Mouse (Mus musculus): ENCODE results near the gene Pdlim5.

Gene Pdlim5

GRCm38 (mm10) chr3:142394796-142395508, 544 bp downstream of the Pdlim5 start:
- no peak for DNase-seq (ENCODE audit: low read depth, low spot score)

DNA sequence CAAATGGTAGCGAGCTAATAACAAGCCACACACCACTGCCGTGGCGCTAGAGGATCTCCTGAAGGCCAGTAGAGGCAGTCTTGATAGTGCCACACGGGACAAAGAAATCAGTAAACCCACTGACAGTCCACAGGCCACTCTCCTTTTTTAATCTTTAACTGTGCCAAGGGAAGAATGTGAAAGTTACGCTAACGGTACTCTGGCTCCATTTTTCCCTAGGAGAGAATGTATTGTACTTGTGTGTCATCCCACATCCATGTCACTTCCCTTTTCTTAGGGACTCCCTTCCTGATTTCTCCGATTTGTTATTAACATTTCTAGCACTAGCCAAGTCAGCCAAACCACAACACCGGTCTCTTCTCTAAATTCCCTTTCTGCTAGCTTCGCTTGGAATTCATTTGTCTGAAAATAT, 1.5 kb downstream of the Pdlim5 start:
- DNase-seq (ENCODE audit: low read depth, low spot score) = no peak

DNA sequence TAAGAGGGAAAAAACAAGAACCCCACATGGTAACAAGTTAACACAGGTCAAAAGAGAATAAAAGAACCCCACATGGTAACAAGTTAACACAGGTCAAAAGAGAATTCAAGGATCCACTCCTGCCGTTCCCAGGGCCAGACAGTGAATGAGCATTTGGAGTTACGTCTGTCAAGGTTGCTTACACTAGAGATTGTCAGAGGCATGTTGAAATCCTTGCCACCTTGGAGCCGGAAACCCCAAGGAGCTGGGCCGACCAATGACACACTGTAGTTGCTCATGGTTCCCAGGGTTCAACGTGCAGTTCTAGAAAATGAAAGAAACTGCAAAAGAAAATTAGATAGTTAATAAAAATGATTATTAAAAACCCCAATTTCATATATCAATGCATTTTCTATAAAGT, 4.0 kb downstream of the Pdlim5 start:
- no peak for DNase-seq (ENCODE audit: low read depth, low spot score)

DNA sequence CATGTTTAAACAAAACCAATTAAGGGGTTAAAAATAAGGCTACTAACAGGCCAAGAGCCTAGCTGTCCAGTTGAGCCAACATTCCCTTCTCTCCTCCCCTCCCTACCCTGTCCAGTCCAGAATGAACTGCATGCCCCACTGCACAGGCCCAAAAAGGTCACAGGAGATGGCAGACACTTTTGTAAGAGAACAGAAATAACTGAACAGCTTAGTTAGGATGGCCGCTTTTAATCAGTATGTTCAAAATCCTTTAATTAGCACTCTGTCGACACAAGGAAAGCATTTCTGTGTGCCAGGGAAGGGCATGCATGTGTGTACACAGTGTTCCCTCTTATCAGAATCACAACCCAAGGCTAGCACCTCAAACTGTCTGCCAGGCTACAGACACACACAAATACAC, 5.2 kb downstream of the Pdlim5 start:
- no peak for DNase-seq (ENCODE audit: low read depth, low spot score)

DNA sequence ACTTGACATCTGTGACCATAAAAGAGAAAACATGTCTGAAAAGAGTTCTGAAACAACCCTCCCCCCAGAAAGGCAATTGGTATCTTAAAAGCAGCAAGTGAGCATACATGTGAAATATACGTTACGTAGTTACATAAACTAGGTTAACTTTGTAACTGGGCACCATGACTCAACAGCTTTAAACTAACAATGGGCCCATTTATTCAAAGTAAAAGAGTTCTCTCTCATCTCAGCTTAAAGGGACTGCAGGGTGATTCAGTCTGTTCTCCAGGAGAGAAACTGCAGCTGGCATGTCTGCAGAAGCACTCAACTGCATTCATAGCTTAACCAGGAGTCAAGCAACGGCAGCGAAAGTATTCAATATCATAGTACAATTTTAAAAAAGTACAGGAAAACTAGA, 7.3 kb downstream of the Pdlim5 start:
- DNase-seq (ENCODE audit: low read depth, low spot score) = no peak

DNA sequence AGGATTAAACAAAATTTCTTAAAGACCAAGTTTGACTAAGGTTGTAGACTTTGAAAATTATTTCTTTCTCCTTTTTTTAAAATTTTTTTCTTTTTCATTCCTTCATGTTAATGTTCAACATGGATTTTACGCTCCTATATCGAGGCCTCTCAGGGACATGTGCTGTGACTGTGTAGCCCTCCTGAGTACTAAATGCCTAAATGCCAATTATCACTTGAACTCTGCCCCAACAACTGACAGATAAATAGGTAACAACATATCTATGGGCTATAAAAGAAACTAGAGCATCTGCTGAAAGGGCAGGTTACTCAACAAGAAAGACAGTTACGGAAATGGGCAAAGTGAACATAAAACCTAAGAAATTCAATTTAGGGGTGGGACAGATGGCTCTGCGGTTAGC, 9.0 kb downstream of the Pdlim5 start:
- DNase-seq (ENCODE audit: low read depth, low spot score) = no peak

DNA sequence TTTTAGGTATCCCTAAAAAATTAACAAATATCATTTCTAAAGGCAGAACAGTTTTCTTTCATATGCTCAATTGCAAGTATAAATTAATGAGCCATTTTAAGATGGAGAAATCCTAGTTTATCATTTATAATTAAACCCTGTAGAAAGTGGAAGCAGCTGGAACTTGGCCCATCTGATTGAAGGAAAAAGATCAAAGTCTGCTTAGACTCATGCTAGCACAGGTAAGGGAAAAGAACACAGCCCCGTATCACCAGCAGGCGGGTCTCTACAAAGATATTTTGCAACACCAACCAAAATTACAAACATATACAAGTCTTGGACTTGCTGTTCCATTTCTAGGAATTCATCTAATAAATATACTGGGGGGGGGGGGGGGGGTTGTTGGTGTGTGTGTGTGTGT, 9.8 kb downstream of the Pdlim5 start:
- no peak for DNase-seq (ENCODE audit: low read depth, low spot score)

DNA sequence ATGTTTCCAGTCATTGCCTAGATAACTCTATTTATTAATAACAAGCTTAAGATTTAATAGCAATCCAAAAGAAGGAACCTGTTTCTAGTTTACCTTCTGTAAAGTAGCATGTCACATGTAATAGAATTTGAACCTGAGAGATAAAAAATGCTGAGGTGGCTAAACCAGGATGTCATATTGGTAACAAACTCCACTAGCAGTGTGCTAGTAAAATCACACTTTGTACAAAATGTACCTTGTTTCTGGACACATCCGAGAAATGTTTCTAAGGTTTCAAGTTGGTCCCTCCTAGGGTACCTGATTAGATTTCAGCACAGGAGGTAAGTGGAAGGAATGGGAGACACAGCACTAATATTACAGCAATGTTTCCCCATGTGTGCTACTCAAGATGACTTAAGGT, 18.9 kb downstream of the Pdlim5 start:
- no peak for DNase-seq (ENCODE audit: low read depth, low spot score)

DNA sequence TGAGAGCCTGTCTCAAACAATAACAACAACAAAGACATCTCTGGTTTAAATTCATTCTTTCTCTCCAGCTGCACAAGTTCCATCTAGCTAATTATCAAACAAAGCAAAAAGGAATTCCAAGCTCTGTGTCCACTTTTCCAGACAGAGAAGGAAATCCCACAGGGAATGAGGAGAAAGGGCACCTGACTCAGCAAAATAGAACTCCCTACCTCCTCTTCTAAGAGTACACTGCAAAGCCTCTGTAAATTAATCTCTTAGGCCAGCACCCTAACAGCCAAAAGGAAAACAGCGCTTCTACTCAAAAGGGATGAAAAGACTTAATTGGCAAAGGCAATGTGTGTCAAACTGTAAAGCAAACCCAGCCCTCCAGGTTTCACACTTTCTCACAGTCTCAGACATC, 20.4 kb downstream of the Pdlim5 start:
- no peak for DNase-seq (ENCODE audit: low read depth, low spot score)

GRCm38 (mm10) chr3:142372465-142373147, 22.9 kb downstream of the Pdlim5 start:
- DNase-seq (ENCODE audit: low read depth, low spot score) = no peak

DNA sequence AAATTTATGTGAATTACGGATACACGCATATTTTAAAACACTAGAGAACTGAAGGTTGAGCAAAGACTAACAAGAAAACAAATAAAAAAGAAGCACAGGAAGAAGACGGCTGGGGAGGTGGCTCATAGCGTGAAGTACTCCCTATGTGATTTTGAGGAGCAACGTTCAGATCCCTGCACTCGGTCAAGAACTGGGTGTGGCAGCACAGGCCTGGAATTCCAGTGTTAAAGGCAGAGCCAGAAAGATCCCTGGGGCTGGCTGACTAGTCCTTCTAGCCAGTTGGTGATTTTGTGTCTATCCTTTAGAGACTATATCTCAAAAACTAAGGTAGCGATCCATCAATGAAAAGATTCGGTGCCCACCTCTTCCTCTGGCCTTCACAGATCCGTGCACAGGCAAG, 27.1 kb downstream of the Pdlim5 start:
- no peak for DNase-seq (ENCODE audit: low read depth, low spot score)

DNA sequence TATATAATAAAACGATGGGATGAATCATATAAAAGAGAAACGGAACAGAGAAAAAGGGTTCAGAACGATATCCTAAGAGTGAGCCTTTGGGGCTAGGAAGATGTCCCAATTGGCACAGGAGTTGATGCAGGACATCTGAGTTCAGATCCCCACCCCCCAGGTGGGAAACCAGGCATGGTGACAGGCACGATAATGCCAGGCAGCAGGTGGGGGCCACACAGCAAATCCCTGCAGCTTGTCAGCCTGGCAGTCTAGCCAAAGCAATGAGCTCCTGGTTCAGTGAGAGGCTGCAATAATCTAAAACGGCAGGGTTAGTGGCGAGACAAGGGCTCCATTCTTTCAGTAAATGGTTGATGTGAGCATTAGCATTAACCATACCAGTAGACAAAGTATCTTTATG, 33.4 kb downstream of the Pdlim5 start:
- DNase-seq (ENCODE audit: low read depth, low spot score) = no peak

GRCm38 (mm10) chr3:142358951-142359350, 36.5 kb downstream of the Pdlim5 start:
- DNase-seq (ENCODE audit: low read depth, low spot score) = no peak

DNA sequence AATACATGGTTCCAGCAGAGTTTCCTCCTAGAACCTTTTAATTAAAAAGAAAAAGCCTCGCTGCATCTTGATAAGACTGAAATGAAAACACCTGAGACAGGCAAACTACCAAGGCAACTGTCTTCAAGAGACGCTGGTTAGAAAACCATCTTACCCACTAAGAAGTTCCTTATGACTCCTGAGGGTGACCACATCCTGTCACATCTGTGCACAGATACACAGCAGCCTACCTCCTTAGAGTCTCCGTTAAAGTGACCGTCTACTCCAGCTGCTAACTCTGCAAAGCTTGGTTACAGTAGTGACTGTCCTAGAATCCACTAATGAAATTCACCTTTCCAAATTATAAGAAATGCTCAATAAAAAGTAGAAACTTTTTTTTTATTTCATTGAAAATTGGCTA, 38.8 kb downstream of the Pdlim5 start:
- DNase-seq (ENCODE audit: low read depth, low spot score) = no peak

GRCm38 (mm10) chr3:142353218-142353617, 42.3 kb downstream of the Pdlim5 start:
- DNase-seq (ENCODE audit: low read depth, low spot score) = no peak

- no peak for DNase-seq (ENCODE audit: low read depth, low spot score)
These were observed 45.0 kb downstream of the Pdlim5 start for GRCm38 (mm10) chr3:142350513-142350912.

DNA sequence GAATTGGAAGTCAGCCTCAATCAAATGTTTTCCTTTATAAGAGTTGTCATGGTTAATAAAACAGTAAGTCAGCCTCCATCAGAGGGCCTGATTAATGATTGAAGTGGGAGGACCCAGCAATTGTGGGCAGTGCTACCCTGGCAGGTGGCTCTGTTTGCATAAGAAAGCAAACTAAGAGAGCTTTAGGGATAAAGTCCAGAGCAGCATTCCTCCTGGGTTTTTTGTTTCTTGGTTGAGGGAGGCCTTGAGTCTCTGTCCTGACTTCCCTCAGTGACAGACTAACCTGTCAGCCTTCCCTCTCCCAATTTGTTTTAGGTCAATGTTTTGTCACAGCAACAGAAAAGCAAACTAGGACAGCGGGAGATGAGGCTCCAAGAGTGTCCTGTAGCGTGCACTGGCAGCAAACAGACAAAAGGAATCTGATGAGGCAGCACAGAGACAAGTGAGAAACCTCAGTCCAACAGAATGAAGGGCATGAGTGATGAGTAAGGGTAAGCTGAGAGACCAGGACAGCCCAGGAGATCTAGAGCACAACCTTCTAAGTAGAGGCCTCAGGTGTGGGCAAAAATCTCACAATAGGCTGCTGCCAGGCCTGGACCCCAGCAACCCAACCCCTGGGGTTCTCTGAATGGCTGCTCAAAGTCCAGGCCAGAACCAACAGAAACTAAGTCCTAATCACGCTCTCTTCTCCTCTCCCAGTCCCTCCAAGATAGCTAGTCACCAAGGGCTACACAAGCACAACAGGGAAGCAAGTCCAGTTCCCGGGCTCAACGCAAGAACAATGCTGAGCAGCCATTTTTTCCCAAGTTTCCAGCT, 46.5 kb downstream of the Pdlim5 start:
- DNase-seq (ENCODE audit: low read depth, low spot score) = no peak

DNA sequence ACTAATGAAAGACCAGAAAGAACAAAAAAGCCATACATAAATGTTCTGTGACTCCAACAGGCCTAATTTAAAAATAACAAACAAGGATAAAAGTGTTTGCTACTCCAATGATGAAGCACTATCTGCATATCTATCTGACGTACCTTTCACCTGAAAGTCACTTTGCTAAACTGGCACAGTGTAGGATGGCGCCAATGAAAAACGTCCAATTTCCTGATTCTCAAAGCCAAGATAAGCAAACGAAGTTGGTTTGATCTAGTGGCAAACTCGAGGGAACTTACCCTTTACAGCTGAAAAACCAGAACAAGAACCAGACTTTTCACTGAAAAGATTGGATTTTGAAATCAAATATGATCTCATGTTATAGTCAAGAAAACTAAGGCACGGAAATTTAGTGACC, 49.2 kb downstream of the Pdlim5 start:
- no peak for DNase-seq (ENCODE audit: low read depth, low spot score)

GRCm38 (mm10) chr3:142345235-142346125, 50.0 kb downstream of the Pdlim5 start:
- DNase-seq (ENCODE audit: low read depth, low spot score) = no peak

GRCm38 (mm10) chr3:142343786-142344185, 51.7 kb downstream of the Pdlim5 start:
- DNase-seq (ENCODE audit: low read depth, low spot score) = no peak

GRCm38 (mm10) chr3:142340701-142341100, 54.8 kb downstream of the Pdlim5 start:
- no peak for DNase-seq (ENCODE audit: low read depth, low spot score)
